Mouse (Mus musculus) left cerebral cortex, postnatal 25 days (tissue): ENCODE data around the gene Atxn7l1. TPM values are rescaled to one million over a fixed set of nuclear protein-coding genes. Genes with fewer than 3 reads are reported as not detected.

Experiments used
- DNase-seq, 2 experiments: peaks; one replicate each; pipeline ENCODE4 v3.0.0; 2022; ENCODE audit warnings: low spot score in 2 of 2, mixed read lengths in 1 of 2
- intact Hi-C: fragments of 180-260 bp; cut with DNase I; formaldehyde crosslinking; loops from one replicate; pipeline ENCODE4 v1.15.1; 2025
- total RNA-seq, 2 experiments: library from RNA; stranded (reverse); gene quantifications; 2 replicates each; pipeline ENCODE4 v1.2.3; 2021

Atxn7l1 gene
- 10 to 100 TPM; 56.8 to 60.8 TPM for total RNA-seq

GRCm38 (mm10) chr12:33147497-33148267 lies at the start of gene Atxn7l1:
Gene Atxn7l1, plus strand, starts transcription at chr12:33147693.
- DNase-seq = peak; percentile 92 to 96
- intact Hi-C loops = loop anchor here (1.0 to 5.0 kb wide), 5 partner anchors 75 to 195 kb away; partner anchors contain the start of gene Sypl

GRCm38 (mm10) chr12:33101627-33102026 lies 45.9 kb upstream of the Atxn7l1 start:
- no peak for DNase-seq
- intact Hi-C loops = no loop called here

GRCm38 (mm10) chr12:33102342-33103115 lies 45.0 kb upstream of the Atxn7l1 start:
- DNase-seq = no peak
- intact Hi-C loops = no loop called here

- intact Hi-C loops = loop anchor here (5.0 kb wide), 1 partner anchor 193 kb away; no protein-coding TSS in a partner anchor
Measured at GRCm38 (mm10) chr12:33105724-33106123, 41.8 kb upstream of the Atxn7l1 start.

GRCm38 (mm10) chr12:33106438-33107167 lies 40.9 kb upstream of the Atxn7l1 start:
- DNase-seq = no peak
- intact Hi-C loops = loop anchor here (5.0 kb wide), 1 partner anchor 194 kb away; no protein-coding TSS in a partner anchor

More at GRCm38 (mm10) chr12:33105724-33106123, 41.8 kb upstream of the Atxn7l1 start:
- no peak for DNase-seq

- intact Hi-C loops = loop anchor here (1.0 to 5.0 kb wide), 2 partner anchors 82 to 197 kb away; no protein-coding TSS in a partner anchor
- peak; percentile 38 to 64 for DNase-seq
Measured at GRCm38 (mm10) chr12:33109531-33109930, 38.0 kb upstream of the Atxn7l1 start.

- DNase-seq = peak; percentile 37 to 66
- intact Hi-C loops = no loop called here
Measured at GRCm38 (mm10) chr12:33110894-33111471, 36.5 kb upstream of the Atxn7l1 start.

GRCm38 (mm10) chr12:33118624-33119301 lies 28.7 kb upstream of the Atxn7l1 start:
- no peak for DNase-seq
- intact Hi-C loops = no loop called here

- intact Hi-C loops = no loop called here
- peak in 1 of 2 experiments; percentile 32 for DNase-seq
Measured at GRCm38 (mm10) chr12:33125594-33126227, 21.8 kb upstream of the Atxn7l1 start.

- intact Hi-C loops = no loop called here
- no peak for DNase-seq
Measured at GRCm38 (mm10) chr12:33126243-33126642, 21.2 kb upstream of the Atxn7l1 start.

- DNase-seq = no peak
- intact Hi-C loops = no loop called here
Measured at GRCm38 (mm10) chr12:33128121-33128520, 19.4 kb upstream of the Atxn7l1 start.

GRCm38 (mm10) chr12:33128702-33129101 lies 18.8 kb upstream of the Atxn7l1 start:
- intact Hi-C loops = no loop called here
- no peak for DNase-seq

GRCm38 (mm10) chr12:33129410-33129809 lies 18.1 kb upstream of the Atxn7l1 start:
- no peak for DNase-seq
- intact Hi-C loops = no loop called here

- intact Hi-C loops = no loop called here
- peak; percentile 84 to 88 for DNase-seq
Measured at GRCm38 (mm10) chr12:33130401-33130800, 17.1 kb upstream of the Atxn7l1 start.

- intact Hi-C loops = no loop called here
- no peak for DNase-seq
Measured at GRCm38 (mm10) chr12:33131796-33132195, 15.7 kb upstream of the Atxn7l1 start.

GRCm38 (mm10) chr12:33137857-33138256 lies 9.6 kb upstream of the Atxn7l1 start:
- intact Hi-C loops = no loop called here
- DNase-seq = no peak

GRCm38 (mm10) chr12:33139083-33139482 lies 8.4 kb upstream of the Atxn7l1 start:
- intact Hi-C loops = no loop called here
- DNase-seq = no peak

- peak in 1 of 2 experiments; percentile 38 for DNase-seq
- intact Hi-C loops = no loop called here
Measured at GRCm38 (mm10) chr12:33144456-33144855, 3.0 kb upstream of the Atxn7l1 start.
